Mouse (Mus musculus): ENCODE results near the gene Gdpd4. TPM values are rescaled to one million over a fixed set of nuclear protein-coding genes. Genes with fewer than 3 reads are reported as not detected.

The Gdpd4 gene
- not detected in 2 replicates for polyA plus RNA-seq (2016; fragmentation: Nextera tagmentation; extraction: Ambion mirVana)

GRCm38 (mm10) chr7:97919742-97920141 lies at the start of gene Gdpd4:
Gdpd4 (plus strand) TSS chr7:97919955.
- no peaks in the 10 kb centered on the region for H3K9me3 ChIP-seq
- no peak within 1 kb of the TSS for H3K9ac ChIP-seq
- no peaks in the 10 kb centered on the region for H3K27me3 ChIP-seq
- no peak within 1 kb of the TSS for H3K4me2 ChIP-seq (replicated peaks)
- H3K4me3 ChIP-seq = no peak within 1 kb of the TSS
- H3K27ac ChIP-seq = no peak within 1 kb of the TSS
- no peaks in the 10 kb centered on the region for H3K36me3 ChIP-seq
- ATAC-seq (ENCODE audit: insufficient number of reproducible peaks, insufficient read depth, low FRiP score, low TSS enrichment) = no peak; the same call in 1 of the 2 replicates
- no peaks in the 10 kb centered on the region for H3K4me1 ChIP-seq
- 78% methylated on average over 12 of the region's 12 CpGs for WGBS

GRCm38 (mm10) chr7:97872396-97872795 lies 47.4 kb upstream of the Gdpd4 start:
- H3K4me3 ChIP-seq = no peak overlapping the region
- no peaks in the 10 kb centered on the region for H3K36me3 ChIP-seq
- H3K9ac ChIP-seq = no peak overlapping the region
- no peaks in the 10 kb centered on the region for H3K27me3 ChIP-seq
- no peak overlapping the region for H3K27ac ChIP-seq
- 95% methylated on average over 4 of the region's 4 CpGs for WGBS
- H3K4me2 ChIP-seq (replicated peaks) = no peak overlapping the region
- no peaks in the 10 kb centered on the region for H3K9me3 ChIP-seq
- H3K4me1 ChIP-seq = no peaks in the 10 kb centered on the region
- ATAC-seq (ENCODE audit: insufficient number of reproducible peaks, insufficient read depth, low FRiP score, low TSS enrichment) = no peak

- H3K27me3 ChIP-seq = no peaks in the 10 kb centered on the region
- H3K4me3 ChIP-seq = no peak overlapping the region
- H3K9me3 ChIP-seq = no peaks in the 10 kb centered on the region
- no peak overlapping the region for H3K27ac ChIP-seq
- no peak overlapping the region for H3K4me2 ChIP-seq (replicated peaks)
- no peak overlapping the region for H3K9ac ChIP-seq
- no peaks in the 10 kb centered on the region for H3K36me3 ChIP-seq
- no peak for ATAC-seq (ENCODE audit: insufficient number of reproducible peaks, insufficient read depth, low FRiP score, low TSS enrichment)
- H3K4me1 ChIP-seq = no peaks in the 10 kb centered on the region
Measured at GRCm38 (mm10) chr7:97873317-97873716, 46.4 kb upstream of the Gdpd4 start.

DNA sequence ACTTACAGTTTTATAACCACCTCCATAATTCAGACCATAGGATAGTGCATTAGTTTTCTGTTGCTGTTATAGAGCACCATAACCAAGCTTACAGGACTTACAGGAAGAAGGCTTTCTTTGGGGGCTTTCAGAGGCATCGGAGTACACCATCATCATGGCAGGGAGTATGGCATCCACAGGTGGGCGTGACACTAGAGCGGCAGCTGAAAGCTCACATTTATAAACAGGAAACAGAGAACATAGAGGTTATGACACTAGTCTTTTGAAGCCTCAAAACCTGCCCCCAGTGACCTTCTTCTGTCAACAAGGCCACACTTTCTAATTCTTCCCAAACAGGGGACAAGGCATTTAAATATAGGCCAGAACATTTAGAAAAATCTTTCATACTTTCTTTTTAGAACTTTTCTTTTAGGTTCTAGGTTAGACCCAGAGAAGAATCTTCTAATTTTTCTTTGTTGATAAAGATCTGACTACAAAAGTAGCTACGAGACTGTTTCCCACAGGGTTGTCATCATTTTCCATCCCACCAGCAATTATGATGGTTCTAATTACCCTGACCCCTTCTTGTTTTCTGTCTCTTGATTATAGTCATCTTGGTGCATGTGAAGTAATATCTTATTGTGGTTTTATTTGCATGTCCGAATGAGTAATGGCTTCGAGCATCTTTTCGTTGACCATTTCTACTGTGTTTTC lies 41.8 kb upstream of the Gdpd4 start:
- Histone ChIP-seq H3K27me3 (no peaks in the 10 kb centered on the region), H3K9me3 (no peaks in the 10 kb centered on the region), H3K4me2 (replicated peaks) (no peak overlapping the region), H3K27ac (no peak overlapping the region), H3K9ac (no peak overlapping the region), H3K4me1 (no peaks in the 10 kb centered on the region), H3K36me3 (no peaks in the 10 kb centered on the region), H3K4me3 (no peak overlapping the region)
- WGBS = 73% methylated on average over 7 of the region's 7 CpGs
- no peak for ATAC-seq (ENCODE audit: insufficient number of reproducible peaks, insufficient read depth, low FRiP score, low TSS enrichment)

- H3K36me3 ChIP-seq = peaks cover 11% of the 10 kb centered on the region
- WGBS = 74% methylated on average over 3 of the region's 3 CpGs
- no peak for ATAC-seq (ENCODE audit: insufficient number of reproducible peaks, insufficient read depth, low FRiP score, low TSS enrichment)
- H3K27me3 ChIP-seq = no peaks in the 10 kb centered on the region
- H3K4me2 ChIP-seq (replicated peaks) = no peak overlapping the region
- H3K9ac ChIP-seq = no peak overlapping the region
- no peak overlapping the region for H3K27ac ChIP-seq
- H3K4me3 ChIP-seq = no peak overlapping the region
- H3K9me3 ChIP-seq = no peaks in the 10 kb centered on the region
- no peaks in the 10 kb centered on the region for H3K4me1 ChIP-seq
Measured at GRCm38 (mm10) chr7:97911646-97912045, 8.1 kb upstream of the Gdpd4 start.

- WGBS = 76% methylated on average over 2 of the region's 2 CpGs
Measured at GRCm38 (mm10) chr7:97914833-97915516, 4.8 kb upstream of the Gdpd4 start.

DNA sequence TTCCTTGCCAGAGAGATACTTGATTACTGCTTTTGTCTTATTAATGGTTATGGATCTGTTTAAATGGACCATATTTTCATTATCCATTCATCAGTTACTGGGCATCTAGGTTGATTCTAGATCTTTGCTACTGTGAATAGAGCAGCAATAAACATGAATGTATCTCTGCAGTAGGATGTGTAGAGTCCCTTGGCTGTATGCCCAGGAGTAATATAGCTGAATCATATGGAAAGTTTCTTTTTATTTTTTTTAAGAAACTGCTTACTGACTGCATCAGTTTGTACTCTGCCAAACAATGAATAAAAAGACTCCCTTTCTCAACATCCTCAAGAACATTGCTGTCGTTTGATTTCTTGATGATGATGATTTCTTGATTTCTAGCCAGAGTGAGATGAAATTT lies 6.1 kb downstream of the Gdpd4 start:
- whole genome bisulfite sequencing = 79% methylated on average over 1 of the region's 1 CpGs
- Histone ChIP-seq H3K4me1 (no peaks in the 10 kb centered on the region), H3K4me2 (replicated peaks) (no peak overlapping the region), H3K9me3 (no peaks in the 10 kb centered on the region), H3K27me3 (no peaks in the 10 kb centered on the region), H3K9ac (no peak overlapping the region), H3K36me3 (no peaks in the 10 kb centered on the region), H3K27ac (no peak overlapping the region), H3K4me3 (no peak overlapping the region)
- no peak for ATAC-seq (ENCODE audit: insufficient number of reproducible peaks, insufficient read depth, low FRiP score, low TSS enrichment)

More at GRCm38 (mm10) chr7:97914833-97915516, 4.8 kb upstream of the Gdpd4 start:
- H3K4me1 ChIP-seq = no peaks in the 10 kb centered on the region
- H3K4me2 ChIP-seq (replicated peaks) = no peak overlapping the region
- ATAC-seq (ENCODE audit: insufficient number of reproducible peaks, insufficient read depth, low FRiP score, low TSS enrichment) = no peak
- no peak overlapping the region for H3K9ac ChIP-seq
- H3K9me3 ChIP-seq = no peaks in the 10 kb centered on the region
- H3K4me3 ChIP-seq = no peak overlapping the region
- H3K27me3 ChIP-seq = no peaks in the 10 kb centered on the region
- H3K27ac ChIP-seq = no peak overlapping the region
- H3K36me3 ChIP-seq = peaks cover 2% of the 10 kb centered on the region; the same call in 1 of the 2 replicates

- ATAC-seq (ENCODE audit: insufficient number of reproducible peaks, insufficient read depth, low FRiP score, low TSS enrichment) = no peak
- Histone ChIP-seq H3K9me3 (no peaks in the 10 kb centered on the region), H3K27ac (no peak overlapping the region), H3K4me1 (no peaks in the 10 kb centered on the region), H3K4me3 (no peak overlapping the region), H3K36me3 (no peaks in the 10 kb centered on the region), H3K9ac (no peak overlapping the region), H3K27me3 (no peaks in the 10 kb centered on the region), H3K4me2 (replicated peaks) (no peak overlapping the region)
- WGBS = 88% methylated on average over 5 of the region's 5 CpGs
Measured at GRCm38 (mm10) chr7:97926978-97927377, 7.2 kb downstream of the Gdpd4 start.

GRCm38 (mm10) chr7:97944485-97944884 lies 24.7 kb downstream of the Gdpd4 start:
- Histone ChIP-seq H3K4me1 (no peaks in the 10 kb centered on the region), H3K27me3 (no peaks in the 10 kb centered on the region), H3K4me2 (replicated peaks) (no peak overlapping the region), H3K9ac (no peak overlapping the region), H3K4me3 (no peak overlapping the region), H3K27ac (no peak overlapping the region), H3K36me3 (no peaks in the 10 kb centered on the region), H3K9me3 (no peaks in the 10 kb centered on the region)
- ATAC-seq (ENCODE audit: insufficient number of reproducible peaks, insufficient read depth, low FRiP score, low TSS enrichment) = no peak
- WGBS = 82% methylated on average over 1 of the region's 1 CpGs

DNA sequence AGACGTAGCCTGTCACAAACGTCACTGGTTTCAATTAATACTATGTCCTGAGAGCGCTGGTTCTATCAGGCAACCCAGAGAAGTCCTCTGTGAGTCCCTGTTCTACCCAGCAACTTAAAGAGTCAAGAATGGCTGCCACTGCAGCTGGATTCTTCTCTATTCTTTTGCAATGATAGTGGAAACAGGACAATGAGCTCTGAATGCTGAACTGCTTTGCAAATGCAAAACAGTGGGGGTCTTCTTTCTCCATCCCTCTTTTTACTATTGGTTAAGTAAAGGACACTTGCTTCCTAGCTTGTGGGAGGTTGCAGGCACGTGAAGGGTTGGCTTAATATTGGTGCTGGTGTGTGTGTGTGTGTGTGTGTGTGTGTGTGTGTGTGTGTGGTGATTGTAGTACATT lies 52.7 kb downstream of the Gdpd4 start:
- Histone ChIP-seq H3K9ac (no peak overlapping the region), H3K9me3 (no peaks in the 10 kb centered on the region), H3K4me1 (no peaks in the 10 kb centered on the region), H3K4me2 (replicated peaks) (no peak overlapping the region), H3K36me3 (no peaks in the 10 kb centered on the region), H3K4me3 (no peak overlapping the region), H3K27ac (no peak overlapping the region), H3K27me3 (no peaks in the 10 kb centered on the region)
- no peak for ATAC-seq (ENCODE audit: insufficient number of reproducible peaks, insufficient read depth, low FRiP score, low TSS enrichment)
- WGBS = 21% methylated on average over 4 of the region's 4 CpGs

DNA sequence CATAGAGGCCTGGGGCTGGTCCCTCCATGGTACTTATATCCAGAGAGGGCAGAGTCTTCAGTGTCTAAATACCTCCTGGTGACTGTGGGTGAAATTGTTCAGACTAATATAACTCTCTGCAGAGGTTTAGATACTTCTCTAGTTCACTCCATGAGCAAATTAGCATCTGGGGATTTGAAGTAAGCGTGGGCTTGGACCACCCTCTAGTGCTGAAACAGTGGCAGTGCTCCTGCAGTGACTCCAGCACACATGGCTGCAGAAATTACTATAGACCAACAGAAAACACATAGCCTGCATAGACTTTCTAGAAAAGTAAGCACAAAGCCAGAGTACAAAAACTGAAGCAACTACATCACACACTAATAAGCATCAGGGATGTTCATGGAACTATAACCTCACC lies 57.7 kb downstream of the Gdpd4 start:
- no peaks in the 10 kb centered on the region for H3K36me3 ChIP-seq
- WGBS = 16% methylated on average over 1 of the region's 1 CpGs
- no peak overlapping the region for H3K4me2 ChIP-seq (replicated peaks)
- no peak overlapping the region for H3K27ac ChIP-seq
- no peak overlapping the region for H3K4me3 ChIP-seq
- no peak for ATAC-seq (ENCODE audit: insufficient number of reproducible peaks, insufficient read depth, low FRiP score, low TSS enrichment)
- H3K9ac ChIP-seq = no peak overlapping the region
- H3K4me1 ChIP-seq = no peaks in the 10 kb centered on the region
- no peaks in the 10 kb centered on the region for H3K27me3 ChIP-seq
- no peaks in the 10 kb centered on the region for H3K9me3 ChIP-seq

DNA sequence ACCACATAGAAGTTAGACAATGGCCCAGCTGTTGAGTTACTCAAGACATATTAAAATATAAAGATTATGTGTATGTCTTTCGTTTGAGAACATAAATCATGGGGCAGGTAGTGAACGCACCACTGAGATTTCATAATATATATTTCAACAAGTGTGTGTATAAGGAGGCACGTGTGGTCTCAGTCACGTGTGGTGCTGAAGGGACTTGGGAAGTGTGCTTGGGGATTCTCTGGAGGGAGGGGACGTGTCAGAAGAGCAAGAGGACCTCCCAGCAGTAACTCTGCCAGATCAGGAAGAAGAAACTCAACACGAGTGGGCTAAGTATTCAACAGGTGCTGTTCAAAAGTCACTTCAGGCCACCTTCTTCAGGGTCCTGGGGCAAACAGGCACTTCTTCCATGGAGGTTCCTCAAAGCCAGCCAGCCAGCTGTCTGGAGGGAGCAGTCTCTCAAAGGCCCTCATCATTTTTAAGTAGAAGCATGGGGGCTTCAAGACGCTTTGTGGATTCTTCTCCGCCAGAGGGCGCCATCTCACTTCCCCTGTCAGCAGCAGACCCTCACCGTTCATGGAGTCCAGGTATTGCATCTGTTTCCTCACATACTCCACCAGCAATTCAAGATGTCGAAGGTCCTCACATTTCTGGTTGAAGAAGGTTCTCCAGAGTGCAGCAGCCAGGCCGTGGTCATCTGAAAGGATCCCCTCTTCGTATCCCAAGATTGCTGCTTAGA lies 64.5 kb downstream of the Gdpd4 start:
- no peak overlapping the region for H3K4me2 ChIP-seq (replicated peaks)
- no peaks in the 10 kb centered on the region for H3K27me3 ChIP-seq
- H3K9ac ChIP-seq = no peak overlapping the region
- H3K36me3 ChIP-seq = no peaks in the 10 kb centered on the region
- H3K9me3 ChIP-seq = no peaks in the 10 kb centered on the region
- ATAC-seq (ENCODE audit: insufficient number of reproducible peaks, insufficient read depth, low FRiP score, low TSS enrichment) = no peak
- no peaks in the 10 kb centered on the region for H3K4me1 ChIP-seq
- WGBS = 52% methylated on average over 13 of the region's 13 CpGs
- H3K4me3 ChIP-seq = no peak overlapping the region
- H3K27ac ChIP-seq = no peak overlapping the region

All from embryonic facial prominence, embryonic 12.5 days (tissue).